Mouse (Mus musculus) left cerebral cortex, adult 2 months (tissue): ENCODE measurements around the gene Gm45837. TPM values are rescaled to one million over a fixed set of nuclear protein-coding genes. Genes with fewer than 3 reads are reported as not detected.
"Not testable (repeated sequence)": the region's sequence is repeated elsewhere in the genome, so short reads cannot be mapped to it uniquely, and the experiment has no call there.

ENCODE experiments used
- DNase-seq, 2 experiments: peaks; one replicate each; pipeline ENCODE4 v3.0.0; 2021 to 2022; ENCODE audit warnings: low spot score in 2 of 2, mixed read lengths in 1 of 2; ENCODE audit errors: extremely low spot score in 1 of 2
- H3K27ac ChIP-seq: fragments of 200-600 bp; 2 replicates; pipeline ENCODE4 v1.8.1; 2022
- H3K4me3 ChIP-seq: fragments of 200-600 bp; 2 replicates; pipeline ENCODE4 v1.8.1; 2022
- CTCF ChIP-seq: fragments of 200-600 bp; IDR thresholded peaks from 2 replicates; pipeline ENCODE4 v1.8.1; 2022; ENCODE audit warnings: antibody characterized with exemption, mild to moderate bottlenecking, moderate library complexity
- intact Hi-C: fragments of 180-260 bp; cut with DNase I; formaldehyde crosslinking; loops from one replicate; pipeline ENCODE4 v1.15.1; 2025
- microRNA-seq, 2 experiments: library from miRNA; unstranded; fragments of <30 nt; microRNA quantifications; one replicate each; pipeline ENCODE4 v1.2.0; 2021
- total RNA-seq, 2 experiments: library from RNA; stranded (reverse); gene quantifications; 2 replicates each; pipeline ENCODE4 v1.2.3; 2021

The Gm45837 gene
- total RNA-seq, 2 experiments from 2014 or later, result 1.6 to 3.4 TPM

DNA sequence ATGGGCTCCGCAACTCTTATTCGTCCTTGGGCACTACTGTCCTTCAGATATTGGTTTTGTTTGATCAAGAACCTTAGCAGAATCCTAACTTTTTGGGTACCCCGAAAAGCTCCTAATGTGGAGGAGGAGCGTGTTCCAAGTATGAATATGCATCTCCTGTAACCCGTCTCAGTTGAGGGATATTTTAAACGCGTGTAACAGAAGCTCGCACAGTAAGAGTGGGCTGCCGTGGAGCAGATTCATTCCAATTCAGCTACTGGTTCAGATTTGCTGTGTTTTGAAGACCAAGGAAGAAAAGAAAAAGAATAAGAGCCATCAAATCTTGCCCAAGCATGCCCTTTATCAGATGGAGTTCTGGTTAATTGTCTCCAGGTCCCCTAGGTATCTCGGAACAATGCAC, 131.0 kb downstream of the Gm45837 start:
- no peak for TF ChIP-seq CTCF
- H3K27ac ChIP-seq, result peak overlapping the region; percentile 80
- peak overlapping the region; percentile 17; the same call in 1 of the 2 replicates for H3K4me3 ChIP-seq
- peak in 1 of 2 experiments; percentile 35 for DNase-seq
- intact Hi-C loops, result loop anchor here (1.0 to 2.0 kb wide), 2 partner anchors 76 to 127 kb away; no protein-coding TSS in a partner anchor

DNA sequence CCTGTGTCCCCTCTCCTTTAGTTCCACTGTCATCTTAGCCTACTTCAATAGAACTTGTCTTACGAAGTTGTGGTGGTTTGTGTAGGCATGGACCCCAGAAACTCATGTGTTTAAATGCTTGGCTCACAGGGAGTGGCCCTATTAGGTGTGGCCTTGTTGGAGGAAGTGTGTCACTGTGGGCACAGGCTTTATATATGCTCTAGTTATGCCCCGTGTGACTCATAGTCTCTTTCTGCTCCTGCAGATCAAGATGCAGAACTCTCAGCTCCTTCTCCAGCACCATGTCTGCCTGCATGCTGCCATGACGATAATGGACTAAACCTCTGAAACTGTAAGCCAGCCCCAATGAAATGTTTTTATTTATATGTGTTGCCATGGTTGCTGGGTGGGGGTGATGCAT, 137.0 kb downstream of the Gm45837 start:
- TF ChIP-seq CTCF, result no peak
- Histone ChIP-seq H3K27ac (no peak overlapping the region), H3K4me3 (no peak overlapping the region)
- intact Hi-C loops, result no loop called here
- DNase-seq, result no peak

DNA sequence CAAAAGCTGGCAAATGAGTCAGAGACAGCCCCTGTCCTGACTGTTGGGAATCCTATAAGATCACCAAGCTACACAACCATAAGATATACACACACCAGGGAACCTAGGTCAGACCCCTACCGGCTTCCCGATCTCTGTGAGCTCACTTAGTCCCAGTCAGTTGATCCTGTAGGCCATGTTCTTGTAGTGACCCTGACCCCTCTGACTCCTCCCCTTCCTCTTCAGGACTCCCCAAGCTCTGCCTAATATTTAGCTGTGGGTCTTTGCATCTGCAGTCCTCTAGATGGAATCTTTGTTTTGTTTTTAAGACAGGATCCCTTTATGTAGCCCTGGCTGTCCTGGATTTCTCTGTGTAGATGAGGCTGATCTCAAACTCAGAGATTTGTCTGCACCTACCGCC, 138.6 kb downstream of the Gm45837 start:
- intact Hi-C loops, result no loop called here
- H3K27ac ChIP-seq, result no peak overlapping the region
- no peak overlapping the region for H3K4me3 ChIP-seq
- TF ChIP-seq CTCF, result no peak
- DNase-seq, result no peak

DNA sequence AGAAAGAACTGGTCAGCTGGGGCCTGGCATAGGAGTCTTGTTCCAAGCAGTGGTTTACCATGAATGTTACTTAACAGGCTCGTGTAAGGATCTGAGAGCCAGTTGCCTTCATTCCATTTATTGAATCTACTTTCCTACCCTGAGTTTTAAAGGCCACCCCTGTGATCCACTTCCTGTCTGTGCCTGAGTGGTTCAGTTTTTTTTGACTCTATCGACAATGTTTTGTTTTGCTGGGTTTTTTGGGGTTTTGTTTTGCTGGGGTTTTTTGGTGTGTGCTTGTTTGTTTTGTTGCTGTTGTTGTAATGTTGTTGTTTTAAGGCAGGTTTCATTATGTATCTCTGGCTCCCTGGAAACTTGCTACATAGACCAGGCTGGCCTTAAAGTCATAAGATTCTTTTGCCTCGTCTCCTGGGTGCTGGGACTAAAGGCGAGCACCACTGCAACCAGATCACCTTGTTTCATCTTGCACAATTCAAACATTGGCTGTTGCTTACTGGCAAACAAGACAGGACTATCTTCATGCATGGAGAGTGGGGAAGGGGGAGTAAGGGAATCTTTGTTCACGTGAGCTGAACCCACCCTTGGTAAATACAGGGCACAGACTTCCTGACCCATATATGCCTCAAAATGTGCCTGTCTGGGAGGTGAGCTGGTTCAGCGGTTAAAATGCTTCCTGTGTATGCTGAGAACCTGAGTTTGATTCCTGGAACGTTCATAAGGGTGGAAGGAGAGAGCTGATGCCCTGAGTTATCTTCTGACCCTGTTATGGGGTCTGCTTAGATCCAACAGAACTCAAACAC, 140.2 kb downstream of the Gm45837 start:
- Histone ChIP-seq H3K27ac (no peak overlapping the region), H3K4me3 (no peak overlapping the region)
- intact Hi-C loops, result no loop called here
- no peak for DNase-seq
- no peak for TF ChIP-seq CTCF

DNA sequence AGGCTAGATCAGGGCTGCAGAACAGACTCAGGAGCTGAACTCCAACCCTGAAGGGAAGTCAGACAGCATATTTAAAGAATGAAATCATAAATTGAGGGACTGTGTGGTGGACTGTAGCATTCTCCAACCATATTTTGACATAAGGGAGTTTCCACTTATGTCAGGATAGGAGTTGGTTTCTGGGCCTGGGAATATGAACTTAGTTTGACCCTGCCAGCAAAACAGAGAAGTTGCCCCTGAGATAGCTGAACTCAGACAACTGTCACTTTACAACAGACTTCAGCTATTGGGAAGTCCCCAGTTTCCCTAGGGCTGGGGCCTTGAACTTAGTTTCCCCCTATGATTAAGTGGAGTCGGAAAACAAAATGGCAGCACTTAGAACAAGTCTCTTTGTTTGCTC, 140.8 kb downstream of the Gm45837 start:
- intact Hi-C loops, result no loop called here
- no peak for TF ChIP-seq CTCF
- Histone ChIP-seq H3K27ac (no peak overlapping the region), H3K4me3 (no peak overlapping the region)
- no peak for DNase-seq

DNA sequence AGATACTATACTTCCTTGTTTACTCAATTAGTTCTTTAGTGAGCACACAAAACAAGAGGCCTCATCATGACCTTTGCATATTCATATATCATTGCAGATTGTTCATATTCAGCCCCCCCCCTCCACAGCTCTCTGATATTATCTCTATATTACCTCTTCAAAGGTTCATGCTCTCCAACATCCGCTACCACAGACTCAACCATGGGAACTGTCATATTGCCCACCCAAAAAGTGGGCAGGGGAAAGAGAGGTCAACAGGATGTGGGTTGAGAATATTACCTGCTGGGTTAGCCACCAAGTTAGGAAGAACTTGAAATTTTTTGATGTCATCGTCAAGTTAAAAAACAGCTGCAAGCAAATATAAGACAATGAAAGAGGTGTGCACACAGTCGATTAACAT, 144.8 kb downstream of the Gm45837 start:
- intact Hi-C loops, H3K27ac ChIP-seq, DNase-seq: not testable (repeated sequence)

DNA sequence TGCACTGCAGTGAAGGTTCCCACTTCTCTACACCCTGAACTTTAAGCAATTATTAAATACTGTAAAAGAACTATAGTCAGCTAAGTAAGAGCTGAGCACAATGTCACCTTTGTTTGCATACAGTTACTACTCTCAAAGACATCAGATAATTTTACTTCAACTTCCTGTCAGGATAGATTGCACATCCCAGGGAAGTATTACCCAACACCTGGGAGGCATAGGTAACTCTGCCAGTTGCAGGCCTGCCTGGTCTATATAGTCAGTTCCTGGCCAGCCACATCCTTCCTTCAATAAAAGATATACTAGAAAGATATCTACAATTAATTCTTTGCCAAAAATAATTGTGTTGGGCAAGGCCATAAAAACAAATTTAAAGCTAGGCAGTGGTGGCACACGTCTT, 146.7 kb downstream of the Gm45837 start:
- intact Hi-C loops, result no loop called here
- TF ChIP-seq CTCF, result no peak
- H3K27ac ChIP-seq, result no peak overlapping the region
- no peak for DNase-seq
- H3K4me3 ChIP-seq, result no peak overlapping the region

More for the DNA sequence above, 144.8 kb downstream of the Gm45837 start:
- not testable (repeated sequence) for H3K4me3 ChIP-seq

DNA sequence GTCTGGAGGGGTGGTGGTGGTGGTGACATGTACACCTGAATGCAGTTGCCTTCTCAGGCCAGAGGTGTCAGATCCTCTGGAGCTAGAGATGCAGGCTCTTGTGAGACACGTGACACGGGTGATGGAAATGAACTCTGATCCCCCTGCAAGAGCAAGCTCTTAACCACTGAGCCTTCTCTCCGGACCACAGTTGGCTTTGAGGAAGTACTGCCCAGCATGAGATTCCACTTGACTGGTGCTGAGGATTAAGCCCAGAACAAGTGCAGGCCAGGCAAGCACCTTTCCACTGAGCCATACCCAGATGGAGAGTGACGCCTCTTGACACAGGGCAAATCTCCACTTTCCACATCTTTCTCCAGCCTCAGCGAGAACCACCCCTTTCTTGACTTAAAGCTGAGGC, 148.7 kb downstream of the Gm45837 start:
- H3K4me3 ChIP-seq, DNase-seq, H3K27ac ChIP-seq, intact Hi-C loops: not testable (repeated sequence)

Small RNA genes lying within 50 kb of the gene (microRNA-seq; reads per million reads assigned to microRNA genes)
- gene Mir139, result 102,028 to 174,136 reads per million in 2 experiments

Other genes starting within 250 kb of the Gm45837 start
- gene Atg16l2, start 108.6 kb upstream of the Gm45837 start, total RNA-seq, result 10 to 100 TPM; 67.5 to 67.8 TPM
- 10 to 100 TPM; 81.7 to 84.3 TPM for gene Stard10, start 93.8 kb upstream of the Gm45837 start, total RNA-seq
- gene Arap1, start 62.8 kb upstream of the Gm45837 start, total RNA-seq, result 10 to 100 TPM; 16.6 to 22.1 TPM
- gene Pde2a, start 10.8 kb downstream of the Gm45837 start, total RNA-seq, result 100 to 1,000 TPM; 372 to 375 TPM
- gene Art2b, start 174.7 kb downstream of the Gm45837 start, total RNA-seq, result not detected